Mouse (Mus musculus) spleen, adult 2 months (tissue): ENCODE results near the gene Fbxo34.

Source experiments
- CTCF ChIP-seq: fragments of 200-500 bp; IDR thresholded peaks from 2 replicates; pipeline ENCODE4 v1.5.1; 2011; ENCODE audit warnings: mild to moderate bottlenecking, inconsistent platforms; ENCODE audit not compliant: insufficient read depth, insufficient read length, insufficient replicate concordance; ENCODE audit errors: extremely low read depth
- POLR2A ChIP-seq: fragments of 200-500 bp; IDR thresholded peaks from 2 replicates; pipeline ENCODE4 v1.6.1; 2011; ENCODE audit warnings: low read depth, low read length, inconsistent platforms

DNA sequence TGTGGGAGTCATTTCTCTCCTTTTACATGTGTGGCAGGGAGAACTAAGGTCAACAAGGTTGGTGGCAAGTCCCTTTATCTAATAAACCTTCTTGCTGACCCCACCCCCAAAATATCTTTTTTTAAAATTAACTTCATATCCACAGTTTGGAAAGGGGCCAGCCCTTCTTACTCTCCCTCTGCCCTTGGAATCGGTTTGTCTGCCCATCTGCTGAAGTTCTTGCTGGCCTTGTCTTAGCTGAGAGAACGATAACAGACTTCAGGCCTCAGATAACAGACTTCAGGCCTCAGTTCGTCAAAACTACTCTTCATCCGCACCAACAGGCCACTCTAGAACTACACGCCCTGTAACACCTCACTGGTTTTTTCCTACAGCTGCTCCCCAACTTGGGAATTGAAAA lies 94.1 kb downstream of the Fbxo34 start:
- TF ChIP-seq CTCF: no peak
- TF ChIP-seq POLR2A: no peak
